Mouse (Mus musculus): Measurements from ENCODE around the gene Yes1.

- TF ChIP-seq CTCF (IDR thresholded peaks at IDR 0.05; ENCODE audit: borderline replicate concordance, insufficient read depth, low read depth, low read length) (peak; percentile 31; the same call in 1 of the 2 replicates), POLR2A (IDR thresholded peaks at IDR 0.05; ENCODE audit: borderline replicate concordance, insufficient read depth, low read length) (no peak)
Measured at GRCm38 (mm10) chr5:32593793-32594192, 17.2 kb upstream of the Yes1 start.
